Mouse (Mus musculus) myocyte (in vitro differentiated cells): Measurements from ENCODE around the gene Magt1.

Experiments used
- MAX ChIP-seq: IDR thresholded peaks from one replicate; pipeline ENCODE4 v1.6.1; 2011; ENCODE audit warnings: low read depth, mild to moderate bottlenecking, control low read depth
- POLR2A ChIP-seq: IDR thresholded peaks from one replicate; pipeline ENCODE4 v1.6.1; 2011; ENCODE audit warnings: low read depth, mild to moderate bottlenecking, control low read depth, moderate library complexity; ENCODE audit not compliant: insufficient read length

GRCm38 (mm10) chrX:106010762-106011161 is 944 bp downstream of the Magt1 start:
- no peak for TF ChIP-seq POLR2A
- no peak for TF ChIP-seq MAX
